Mouse (Mus musculus): Measurements from ENCODE around the gene Phlpp2. TPM values are rescaled to one million over a fixed set of nuclear protein-coding genes. Genes with fewer than 3 reads are reported as not detected.

The Phlpp2 gene
- total and polyA plus RNA-seq, 2 experiments = 0.92 to 1.2 TPM

- H3K4me3 ChIP-seq (ENCODE audit: insufficient read depth, low read depth, low read length) = no peak overlapping the region
- no peaks in the 10 kb centered on the region for H3K79me2 ChIP-seq (ENCODE audit: control insufficient read depth, insufficient read depth, low read length)
- DNase-seq (ENCODE audit: extremely low read depth, low read depth, low spot score) = no peak
- no peaks in the 10 kb centered on the region for H3K4me1 ChIP-seq (ENCODE audit: control insufficient read depth, insufficient read depth, low read length)
- WGBS = 10% methylated on average over 19 of the region's 19 CpGs
- no peak overlapping the region for H3K9ac ChIP-seq (ENCODE audit: low read depth, low read length)
- no peak overlapping the region for H3K27ac ChIP-seq (replicated peaks; ENCODE audit: insufficient read depth, low read depth, low read length)
- peaks cover 7% of the 10 kb centered on the region for H3K27me3 ChIP-seq (ENCODE audit: control insufficient read depth, insufficient read depth, low read length)
- H3K36me3 ChIP-seq (ENCODE audit: control insufficient read depth, insufficient read depth, low read length) = no peaks in the 10 kb centered on the region
- TF ChIP-seq POLR2A (IDR thresholded peaks at IDR 0.05; ENCODE audit: extremely low read depth, insufficient read depth, low read length) (no peak), CTCF (IDR thresholded peaks at IDR 0.05; ENCODE audit: low read depth, low read length) (no peak)
Observed at GRCm38 (mm10) chr8:109948285-109948564, 79.9 kb downstream of the Phlpp2 start.

- H3K27me3 ChIP-seq (ENCODE audit: control insufficient read depth, insufficient read depth, low read length) = peaks cover 7% of the 10 kb centered on the region
- no peak for DNase-seq (ENCODE audit: extremely low read depth, low read depth, low spot score)
- 73% methylated on average over 7 of the region's 7 CpGs for WGBS
Observed at GRCm38 (mm10) chr8:109952171-109952570, 83.8 kb downstream of the Phlpp2 start.

DNA sequence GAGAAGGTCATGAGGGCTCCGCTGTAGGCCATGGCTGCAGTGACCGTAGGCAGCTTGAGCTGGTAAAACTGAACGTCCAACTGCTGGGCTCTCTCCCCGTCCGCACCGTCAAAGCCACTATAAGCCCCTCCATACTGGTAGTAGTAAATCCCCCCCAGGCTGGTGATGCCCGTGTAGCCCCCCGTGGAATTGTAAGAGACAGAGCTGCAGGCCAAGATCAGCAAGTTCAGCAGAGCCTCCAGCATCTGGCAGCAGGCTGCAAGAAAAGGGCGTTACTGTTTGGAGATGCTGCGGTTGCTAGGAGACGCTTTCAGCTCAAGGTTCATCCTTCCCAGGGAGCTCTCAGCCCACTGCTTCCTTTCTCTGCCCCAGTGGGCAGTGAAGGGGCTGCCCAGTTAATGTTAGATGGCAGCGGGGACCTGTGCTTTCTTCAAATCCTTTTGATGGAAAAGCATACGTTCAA is 86.2 kb downstream of the Phlpp2 start:
- no peak for TF ChIP-seq CTCF (IDR thresholded peaks at IDR 0.05; ENCODE audit: low read depth, low read length)
- TF ChIP-seq POLR2A (IDR thresholded peaks at IDR 0.05; ENCODE audit: extremely low read depth, insufficient read depth, low read length) = no peak
- 67% methylated on average over 13 of the region's 13 CpGs for WGBS
- Histone ChIP-seq H3K27ac (replicated peaks; ENCODE audit: insufficient read depth, low read depth, low read length) (no peak overlapping the region), H3K36me3 (ENCODE audit: control insufficient read depth, insufficient read depth, low read length) (no peaks in the 10 kb centered on the region), H3K4me1 (ENCODE audit: control insufficient read depth, insufficient read depth, low read length) (0 out of 2 replicates have a peak, but pooled peaks cover 2% of the 10 kb centered on the region), H3K27me3 (ENCODE audit: control insufficient read depth, insufficient read depth, low read length) (no peaks in the 10 kb centered on the region), H3K79me2 (ENCODE audit: control insufficient read depth, insufficient read depth, low read length) (no peaks in the 10 kb centered on the region), H3K9ac (ENCODE audit: low read depth, low read length) (no peak overlapping the region), H3K4me3 (ENCODE audit: insufficient read depth, low read depth, low read length) (no peak overlapping the region)
- no peak for DNase-seq (ENCODE audit: extremely low read depth, low read depth, low spot score)

More at GRCm38 (mm10) chr8:109952171-109952570, 83.8 kb downstream of the Phlpp2 start:
- H3K36me3 ChIP-seq (ENCODE audit: control insufficient read depth, insufficient read depth, low read length) = no peaks in the 10 kb centered on the region
- H3K27ac ChIP-seq (replicated peaks; ENCODE audit: insufficient read depth, low read depth, low read length) = no peak overlapping the region
- no peaks in the 10 kb centered on the region for H3K79me2 ChIP-seq (ENCODE audit: control insufficient read depth, insufficient read depth, low read length)
- H3K4me3 ChIP-seq (ENCODE audit: insufficient read depth, low read depth, low read length) = no peak overlapping the region
- H3K9ac ChIP-seq (ENCODE audit: low read depth, low read length) = no peak overlapping the region
- 0 out of 2 replicates have a peak, but pooled peaks cover 2% of the 10 kb centered on the region for H3K4me1 ChIP-seq (ENCODE audit: control insufficient read depth, insufficient read depth, low read length)
- TF ChIP-seq POLR2A (IDR thresholded peaks at IDR 0.05; ENCODE audit: extremely low read depth, insufficient read depth, low read length) (no peak), CTCF (IDR thresholded peaks at IDR 0.05; ENCODE audit: low read depth, low read length) (no peak)

GRCm38 (mm10) chr8:109957167-109958028 is 89.1 kb downstream of the Phlpp2 start:
- no peaks in the 10 kb centered on the region for H3K79me2 ChIP-seq (ENCODE audit: control insufficient read depth, insufficient read depth, low read length)
- no peaks in the 10 kb centered on the region for H3K27me3 ChIP-seq (ENCODE audit: control insufficient read depth, insufficient read depth, low read length)
- no peaks in the 10 kb centered on the region for H3K36me3 ChIP-seq (ENCODE audit: control insufficient read depth, insufficient read depth, low read length)
- DNase-seq (ENCODE audit: extremely low read depth, low read depth, low spot score) = peak; percentile 26
- H3K4me1 ChIP-seq (ENCODE audit: control insufficient read depth, insufficient read depth, low read length) = 0 out of 2 replicates have a peak, but pooled peaks cover 2% of the 10 kb centered on the region
- no peak overlapping the region for H3K4me3 ChIP-seq (ENCODE audit: insufficient read depth, low read depth, low read length)
- no peak overlapping the region for H3K27ac ChIP-seq (replicated peaks; ENCODE audit: insufficient read depth, low read depth, low read length)
- TF ChIP-seq POLR2A (IDR thresholded peaks at IDR 0.05; ENCODE audit: extremely low read depth, insufficient read depth, low read length) (no peak), CTCF (IDR thresholded peaks at IDR 0.05; ENCODE audit: low read depth, low read length) (no peak)
- no peak overlapping the region for H3K9ac ChIP-seq (ENCODE audit: low read depth, low read length)
- WGBS = 26% methylated on average over 16 of the region's 16 CpGs

DNA sequence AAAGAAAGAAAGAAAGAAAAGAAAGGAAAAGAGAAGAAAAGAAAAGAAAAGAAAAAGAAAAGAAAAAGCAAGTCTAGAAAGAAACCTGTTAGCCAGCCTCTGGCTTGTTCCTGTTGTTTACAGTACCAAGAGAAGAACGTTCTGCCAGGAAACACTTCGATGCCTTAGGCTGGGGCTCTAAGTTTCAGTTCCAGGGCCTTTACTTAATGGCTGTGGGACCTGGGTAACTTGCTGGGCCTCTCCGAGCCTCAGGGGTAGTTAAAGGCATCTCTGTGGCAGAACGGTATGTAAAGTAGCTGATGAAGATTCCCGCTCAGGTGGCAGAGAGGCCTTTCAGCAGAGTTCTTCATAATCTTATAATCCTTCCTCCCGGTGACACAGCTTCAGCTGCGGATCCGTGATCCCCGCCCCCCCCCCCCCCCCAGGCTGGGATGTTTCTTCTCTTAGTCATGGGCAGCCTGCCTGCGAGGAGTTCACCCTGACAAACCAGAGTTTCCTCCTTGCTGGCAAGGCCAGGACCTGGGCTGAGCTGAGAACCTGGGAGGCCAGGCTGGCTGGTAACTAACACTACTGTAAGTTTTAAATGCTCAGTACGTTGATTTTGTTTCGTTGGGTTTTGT is 89.8 kb downstream of the Phlpp2 start:
- Histone ChIP-seq H3K9ac (ENCODE audit: low read depth, low read length) (no peak overlapping the region), H3K27me3 (ENCODE audit: control insufficient read depth, insufficient read depth, low read length) (no peaks in the 10 kb centered on the region), H3K4me1 (ENCODE audit: control insufficient read depth, insufficient read depth, low read length) (0 out of 2 replicates have a peak, but pooled peaks cover 2% of the 10 kb centered on the region), H3K79me2 (ENCODE audit: control insufficient read depth, insufficient read depth, low read length) (no peaks in the 10 kb centered on the region), H3K27ac (replicated peaks; ENCODE audit: insufficient read depth, low read depth, low read length) (no peak overlapping the region), H3K36me3 (ENCODE audit: control insufficient read depth, insufficient read depth, low read length) (no peaks in the 10 kb centered on the region), H3K4me3 (ENCODE audit: insufficient read depth, low read depth, low read length) (no peak overlapping the region)
- TF ChIP-seq CTCF (IDR thresholded peaks at IDR 0.05; ENCODE audit: low read depth, low read length) (no peak), POLR2A (IDR thresholded peaks at IDR 0.05; ENCODE audit: extremely low read depth, insufficient read depth, low read length) (no peak)
- no peak for DNase-seq (ENCODE audit: extremely low read depth, low read depth, low spot score)
- WGBS = 63% methylated on average over 12 of the region's 12 CpGs
